Mouse (Mus musculus) thymus, postnatal 36 days (tissue): ENCODE data around the gene Arhgdib.
A peak's percentile ranks its signal among the peaks of the same experiment; 100 is the strongest.
"Not testable (repeated sequence)": the region's sequence is repeated elsewhere in the genome, so short reads cannot be mapped to it uniquely, and the experiment has no call there.

Source experiments
- DNase-seq, 2 experiments: peaks; one replicate each; pipeline ENCODE4 v3.0.0; 2022; ENCODE audit warnings: mixed read lengths in 2 of 2

The Arhgdib gene

GRCm38 (mm10) chr6:136941051-136942021 lies at the start of gene Arhgdib:
Gene Arhgdib (minus strand): TSS chr6:136941899.
- DNase-seq: peak; percentile 72 to 75

- no peak for DNase-seq
These were observed 48.9 kb upstream of the Arhgdib start for GRCm38 (mm10) chr6:136990557-136990956.

DNA sequence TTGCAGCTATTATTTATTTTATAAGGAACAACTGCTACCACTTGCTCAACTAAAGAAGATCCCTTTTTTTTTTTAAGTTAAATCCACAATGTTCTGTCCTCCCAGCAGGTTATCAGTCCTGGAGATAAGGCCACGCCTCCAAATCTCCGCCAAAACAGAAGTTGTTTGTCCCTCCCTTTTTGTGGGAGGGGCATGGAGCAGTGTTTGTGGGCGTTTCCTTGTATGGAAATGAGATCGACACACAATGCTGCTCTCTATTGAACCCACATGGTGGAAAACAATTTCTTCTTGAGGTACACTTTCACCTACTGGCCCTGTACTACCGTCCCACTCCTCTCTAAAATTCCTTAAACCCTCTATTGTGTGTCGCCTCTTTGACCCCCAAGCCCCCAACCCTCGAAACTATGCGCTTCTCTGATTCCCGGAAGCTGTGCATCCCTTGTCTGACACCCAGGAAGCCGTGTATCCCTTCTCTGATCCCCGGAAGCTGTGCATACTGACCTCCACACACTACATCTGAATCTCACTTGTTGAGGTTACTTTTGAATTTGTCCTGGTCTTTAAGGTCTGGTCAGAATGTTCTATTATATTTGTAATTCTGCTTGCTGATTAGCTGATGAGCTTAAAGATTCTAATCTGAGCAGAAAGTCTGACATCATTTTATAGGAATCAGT lies 48.3 kb upstream of the Arhgdib start:
- DNase-seq: no peak

GRCm38 (mm10) chr6:136988536-136989060 lies 46.9 kb upstream of the Arhgdib start:
- no peak for DNase-seq

DNA sequence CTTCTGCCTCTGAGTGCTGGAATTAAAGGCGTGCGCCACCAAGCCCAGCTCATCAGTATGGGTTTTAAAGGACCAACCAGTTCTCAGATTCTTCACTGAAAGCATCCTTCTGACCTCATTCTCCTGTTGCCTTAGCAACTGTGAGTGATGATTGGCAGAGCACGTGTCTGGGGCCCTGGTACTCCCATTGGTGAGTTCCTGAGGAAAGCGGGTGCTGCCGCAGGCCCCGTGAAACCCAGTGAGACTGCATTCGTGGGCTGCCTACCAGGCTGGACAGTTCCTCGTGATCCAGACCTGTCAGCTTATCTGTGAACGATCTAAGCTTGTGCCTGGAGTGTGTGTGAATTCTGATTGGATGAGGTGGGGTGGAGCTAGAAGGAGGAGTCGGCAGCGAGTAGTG lies 45.0 kb upstream of the Arhgdib start:
- DNase-seq: no peak

GRCm38 (mm10) chr6:136986019-136986418 lies 44.3 kb upstream of the Arhgdib start:
- DNase-seq: no peak

GRCm38 (mm10) chr6:136983201-136983600 lies 41.5 kb upstream of the Arhgdib start:
- no peak for DNase-seq

- no peak for DNase-seq
These were observed 40.9 kb upstream of the Arhgdib start for GRCm38 (mm10) chr6:136982581-136982980.

- DNase-seq: peak; percentile 30 to 33
These were observed 38.6 kb upstream of the Arhgdib start for GRCm38 (mm10) chr6:136980331-136980746.

DNA sequence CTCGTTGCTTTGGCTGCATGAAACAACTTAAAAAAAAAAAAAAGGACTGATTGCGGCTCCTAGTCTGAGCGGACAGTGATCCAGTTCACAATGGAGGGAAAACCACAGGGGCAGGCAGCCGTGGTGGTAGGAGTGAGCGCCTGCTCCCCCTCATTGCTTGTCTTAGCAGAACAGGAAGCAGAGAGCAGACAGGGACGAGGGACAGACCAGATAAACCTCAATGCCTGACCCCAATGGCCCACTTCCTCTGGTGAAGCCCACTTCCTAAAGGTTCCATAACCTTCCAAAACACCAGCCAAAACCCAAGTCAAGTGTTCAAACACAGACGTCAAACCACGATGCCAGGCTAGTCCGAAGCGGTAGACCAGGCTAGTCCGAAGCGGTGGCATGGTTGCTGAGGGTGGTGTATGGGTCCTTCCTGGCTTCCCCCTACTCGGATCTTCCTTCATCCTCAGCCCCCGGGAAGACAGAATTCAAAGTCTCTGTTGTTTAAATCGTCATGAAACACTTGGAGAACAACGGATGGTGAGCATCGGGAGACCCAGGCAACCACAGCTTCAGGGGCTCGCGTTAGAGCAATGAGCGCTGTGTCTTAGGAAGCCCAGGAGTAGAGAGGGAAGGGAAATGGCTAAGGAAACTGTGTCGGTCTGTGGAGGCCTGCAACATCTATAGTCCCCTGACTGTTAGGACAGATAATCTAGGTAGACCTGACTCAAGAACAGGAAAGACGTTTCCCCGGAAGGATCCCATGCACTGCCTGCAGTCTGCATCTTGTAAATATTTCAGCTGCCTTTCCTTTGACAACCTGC lies 37.8 kb upstream of the Arhgdib start:
- DNase-seq: peak; percentile 40 to 41

GRCm38 (mm10) chr6:136968877-136969276 lies 27.2 kb upstream of the Arhgdib start:
- not testable (repeated sequence) for DNase-seq

DNA sequence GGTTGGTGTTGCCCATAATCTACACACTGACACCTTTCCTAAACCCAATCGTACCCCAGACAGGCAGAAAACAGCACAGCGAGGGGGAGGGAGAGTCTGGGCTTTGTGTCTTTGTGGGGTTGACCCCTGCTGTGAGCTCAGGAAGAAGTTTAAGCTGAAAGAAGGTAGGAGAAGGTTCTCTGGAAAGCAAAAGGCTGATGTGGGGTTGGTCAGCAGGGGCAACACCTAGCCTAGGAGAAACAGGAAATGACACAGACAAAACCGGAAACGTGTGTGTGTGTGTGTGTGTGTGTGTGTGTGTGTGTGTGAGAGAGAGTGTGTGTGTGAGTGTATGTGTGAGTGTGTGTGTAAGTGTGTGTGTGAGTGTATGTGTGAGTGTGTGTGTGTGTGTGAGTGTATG lies 25.8 kb upstream of the Arhgdib start:
- no peak for DNase-seq

DNA sequence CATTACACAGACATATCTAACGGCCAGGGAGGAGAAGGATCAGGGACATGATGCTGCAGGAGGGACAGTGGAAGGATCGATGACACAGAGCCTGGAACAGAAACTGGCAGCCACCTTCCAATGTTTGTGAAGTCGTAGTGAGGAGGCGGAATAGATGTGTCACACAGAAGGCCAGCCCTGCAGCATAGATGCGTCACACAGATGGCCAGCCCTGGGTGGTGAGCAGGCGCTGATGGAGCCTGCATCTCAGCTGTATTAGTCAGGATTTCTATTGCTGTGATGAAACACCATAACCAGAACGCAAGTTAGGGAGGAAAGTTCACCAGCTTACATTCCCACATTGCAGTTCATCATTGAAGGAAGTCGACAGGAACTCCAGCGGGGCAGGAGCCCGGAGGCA lies 24.2 kb upstream of the Arhgdib start:
- DNase-seq: no peak

- peak; percentile 50 to 53 for DNase-seq
These were observed 23.2 kb upstream of the Arhgdib start for GRCm38 (mm10) chr6:136964609-136965510.

DNA sequence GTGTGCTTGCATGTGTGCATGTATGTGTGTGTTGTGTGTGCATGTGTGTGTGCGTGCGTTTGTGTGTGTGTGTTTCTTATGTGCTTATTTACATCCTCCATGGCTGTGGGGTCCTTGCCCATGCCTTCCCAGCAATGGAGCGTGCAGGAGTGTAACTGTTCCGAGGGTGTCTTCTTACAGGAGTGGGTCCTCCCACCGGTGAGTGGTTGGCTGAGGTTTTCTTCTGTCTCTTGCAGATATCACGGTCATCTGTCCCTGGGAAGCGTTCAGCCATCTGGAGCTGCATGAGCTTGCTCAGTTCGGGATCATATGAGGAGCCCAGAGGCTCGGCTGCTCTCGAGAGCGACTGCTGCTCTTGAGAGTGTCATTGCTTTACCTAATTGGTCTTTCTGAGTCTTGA lies 21.3 kb upstream of the Arhgdib start:
- no peak for DNase-seq

DNA sequence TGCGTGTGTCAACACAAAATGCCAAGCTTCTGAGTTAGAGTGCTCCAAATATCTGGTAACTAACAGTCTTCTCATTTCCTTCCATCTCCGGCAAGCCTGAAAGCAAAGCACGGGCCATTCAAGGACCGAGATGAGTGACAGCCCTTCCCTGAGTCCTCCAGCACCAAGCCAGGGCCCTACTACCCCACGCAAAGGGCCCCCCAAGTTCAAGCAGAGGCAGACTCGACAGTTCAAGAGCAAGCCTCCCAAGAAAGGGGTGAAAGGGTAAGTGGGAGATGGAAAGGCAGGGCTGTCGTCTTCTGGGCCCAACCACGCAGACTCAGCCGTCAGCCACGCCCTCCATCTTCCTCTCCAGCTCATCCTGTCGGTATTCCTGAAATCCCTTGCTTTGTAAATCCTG lies 17.4 kb upstream of the Arhgdib start:
- no peak for DNase-seq

DNA sequence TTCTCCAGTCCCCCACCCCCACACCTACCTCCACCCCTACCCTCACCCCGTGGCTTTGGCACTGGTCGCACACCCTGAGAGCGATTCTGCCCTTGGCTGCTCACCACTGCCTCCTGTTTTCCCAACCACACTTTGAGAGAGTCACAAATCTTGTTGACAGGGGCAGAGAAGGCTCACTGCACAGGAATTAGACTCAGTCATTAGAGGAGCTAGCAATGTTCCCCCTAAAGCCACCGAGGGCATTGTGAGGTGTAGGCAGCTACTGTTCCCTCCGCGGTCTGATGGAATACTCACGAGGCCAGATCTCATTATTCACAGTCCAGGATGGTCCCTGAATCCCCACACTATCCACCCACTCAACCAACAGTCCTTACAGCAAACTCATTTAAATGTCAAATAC lies 15.4 kb upstream of the Arhgdib start:
- no peak for DNase-seq

- DNase-seq: no peak
These were observed 13.5 kb upstream of the Arhgdib start for GRCm38 (mm10) chr6:136955240-136955639.

GRCm38 (mm10) chr6:136954715-136955114 lies 13.0 kb upstream of the Arhgdib start:
- no peak for DNase-seq

DNA sequence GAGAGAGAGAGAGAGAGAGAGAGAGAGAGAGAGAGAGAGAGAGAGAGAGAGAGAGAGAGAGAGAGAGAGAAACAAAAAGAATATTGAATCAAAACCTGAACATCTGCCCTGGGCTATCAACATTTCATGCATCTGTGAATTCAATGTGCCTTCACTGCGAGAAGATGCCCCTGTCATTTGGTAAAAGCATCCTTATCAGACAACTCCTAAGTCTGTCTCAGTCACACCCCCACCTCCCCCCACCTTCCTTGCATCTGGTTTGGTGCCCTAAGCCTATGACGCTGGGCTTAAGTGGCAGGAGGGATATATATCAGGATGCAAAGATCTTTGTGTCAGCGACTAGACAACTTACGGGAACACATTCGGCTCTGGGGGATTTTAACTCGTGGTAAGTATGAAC lies 12.5 kb upstream of the Arhgdib start:
- no peak for DNase-seq

GRCm38 (mm10) chr6:136952930-136953329 lies 11.2 kb upstream of the Arhgdib start:
- DNase-seq: no peak

DNA sequence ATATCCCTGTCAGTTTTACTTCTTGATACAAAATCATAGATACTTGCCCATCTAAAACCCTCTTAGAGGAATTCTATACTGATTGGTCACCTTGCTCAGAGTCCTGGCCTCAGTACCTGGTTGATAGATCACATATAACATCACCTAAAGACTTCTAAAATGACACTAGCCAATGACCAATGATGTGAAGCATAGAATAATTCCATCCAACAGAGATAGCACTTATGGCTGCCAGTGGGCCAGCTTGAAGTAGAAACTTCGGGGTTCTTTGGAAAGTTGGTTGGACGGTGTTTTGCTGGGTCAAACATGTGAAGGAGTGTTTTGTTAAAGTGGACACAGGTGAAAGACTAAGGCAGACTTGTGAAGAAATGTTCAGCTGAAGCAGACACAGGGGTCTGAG lies 8.5 kb upstream of the Arhgdib start:
- no peak for DNase-seq
